Comparison of ENCODE assay signal across 16 mouse cellular contexts in genomic region chr5:102014235-102014634, GRCm38 (mm10). TPM values are rescaled to one million over a fixed set of nuclear protein-coding genes. Genes with fewer than 3 reads are reported as not detected.
DNase-seq lines count a peak whose midpoint lies in the region; ATAC-seq lines count a peak whose summit lies in the region.
"Had no signal": no experiment of that assay in that cellular context is flagged by ENCODE, and none has a peak within 500 bp of the region (broad histone marks: within the 10 kb centered on the region; RNA-seq: fewer than 3 reads in every experiment).

No protein-coding gene starts in this region.

- H3K9ac ChIP-seq in forebrain, embryonic 12.5 days, result no peak overlapping the region
- H3K9ac ChIP-seq in forebrain, embryonic 11.5 days (ENCODE audit: low read length), result no peak overlapping the region
- no peak overlapping the region for H3K9ac ChIP-seq in lung, embryonic 16.5 days (ENCODE audit: low read length)
- no peak overlapping the region for H3K9ac ChIP-seq in midbrain, embryonic 15.5 days
- H3K9ac ChIP-seq: limb, embryonic 13.5 days had no signal

- H3K4me1 ChIP-seq in forebrain, embryonic 12.5 days, result no peaks in the 10 kb centered on the region
- no peaks in the 10 kb centered on the region for H3K4me1 ChIP-seq in forebrain, embryonic 11.5 days (replicated peaks; ENCODE audit: control insufficient read depth, insufficient read depth, low read length)
- no peaks in the 10 kb centered on the region for H3K4me1 ChIP-seq in lung, embryonic 16.5 days (replicated peaks; ENCODE audit: control insufficient read depth, insufficient read depth, low read length)
- 0 out of 2 replicates have a peak, but pooled peaks cover 6% of the 10 kb centered on the region for H3K4me1 ChIP-seq in midbrain, embryonic 15.5 days
- H3K4me1 ChIP-seq: limb, embryonic 13.5 days had no signal

- WGBS in forebrain, embryonic 12.5 days, result 68% methylated on average over 8 of the region's 8 CpGs
- WGBS in forebrain, embryonic 11.5 days, result 78% methylated on average over 8 of the region's 8 CpGs
- 78% methylated on average over 8 of the region's 8 CpGs for WGBS in lung, embryonic 16.5 days
- 64% methylated on average over 8 of the region's 8 CpGs for WGBS in midbrain, embryonic 15.5 days

- H3K9me3 ChIP-seq in forebrain, embryonic 12.5 days, result no peaks in the 10 kb centered on the region
- no peaks in the 10 kb centered on the region for H3K9me3 ChIP-seq in forebrain, embryonic 11.5 days (ENCODE audit: control insufficient read depth, low read length)
- H3K9me3 ChIP-seq in lung, embryonic 16.5 days (ENCODE audit: control insufficient read depth, low read length), result no peaks in the 10 kb centered on the region
- no peaks in the 10 kb centered on the region for H3K9me3 ChIP-seq in midbrain, embryonic 15.5 days

- peak; percentile 53; the same call in 1 of the 2 replicates for ATAC-seq in forebrain, embryonic 12.5 days (ENCODE audit: low FRiP score)
- ATAC-seq in forebrain, embryonic 11.5 days (replicated peaks; ENCODE audit: low FRiP score), result no peak
- ATAC-seq in lung, embryonic 16.5 days (ENCODE audit: low read depth), result 0 out of 2 replicates have a peak, but pooled peaks have one; percentile 49
- peak; percentile 63 for ATAC-seq in midbrain, embryonic 15.5 days (replicated peaks)
- ATAC-seq: Patski had no signal

- no peak overlapping the region for H3K27ac ChIP-seq in forebrain, embryonic 12.5 days
- H3K27ac ChIP-seq in forebrain, embryonic 11.5 days (ENCODE audit: low read depth, low read length), result no peak overlapping the region
- H3K27ac ChIP-seq in lung, embryonic 16.5 days (ENCODE audit: low read length), result no peak overlapping the region
- H3K27ac ChIP-seq in midbrain, embryonic 15.5 days, result no peak overlapping the region
- H3K27ac ChIP-seq: limb, embryonic 13.5 days; stomach, postnatal 0 days had no signal

- H3K4me2 ChIP-seq in forebrain, embryonic 12.5 days, result no peak overlapping the region
- H3K4me2 ChIP-seq in forebrain, embryonic 11.5 days (ENCODE audit: low read depth, low read length, severe bottlenecking), result no peak overlapping the region
- no peak overlapping the region for H3K4me2 ChIP-seq in lung, embryonic 16.5 days (ENCODE audit: low read depth, low read length)
- H3K4me2 ChIP-seq in midbrain, embryonic 15.5 days, result no peak overlapping the region
- H3K4me2 ChIP-seq: limb, embryonic 13.5 days had no signal

- DNase-seq in forebrain, embryonic 11.5 days (ENCODE audit: low spot score), result no peak
- no peak for DNase-seq in lung, postnatal 25 days (ENCODE audit: low spot score)
- peak; percentile 32 for DNase-seq in brain, embryonic 18.5 days (ENCODE audit: low read depth, low spot score)
- DNase-seq in layer of hippocampus, adult 9-11 months, result no peak
- DNase-seq in layer of hippocampus, adult 18-20 months (ENCODE audit: low spot score in 2 of 2), result no peak
- DNase-seq: gastrocnemius, postnatal 36 days; heart, postnatal 14 days; kidney, postnatal 10 days; right cerebral cortex, postnatal 4 days had no signal

- H3K36me3 ChIP-seq in forebrain, embryonic 12.5 days (replicated peaks), result peaks cover 25% of the 10 kb centered on the region
- H3K36me3 ChIP-seq in forebrain, embryonic 11.5 days (ENCODE audit: control insufficient read depth, insufficient read depth, low read length), result no peaks in the 10 kb centered on the region
- H3K36me3 ChIP-seq in lung, embryonic 16.5 days (ENCODE audit: control insufficient read depth, insufficient read depth, low read length), result 0 out of 2 replicates have a peak, but pooled peaks cover 6% of the 10 kb centered on the region
- H3K36me3 ChIP-seq in midbrain, embryonic 15.5 days (replicated peaks), result no peaks in the 10 kb centered on the region

- no peaks in the 10 kb centered on the region for H3K27me3 ChIP-seq in forebrain, embryonic 12.5 days
- no peaks in the 10 kb centered on the region for H3K27me3 ChIP-seq in forebrain, embryonic 11.5 days (ENCODE audit: control insufficient read depth, insufficient read depth, low read length)
- no peaks in the 10 kb centered on the region for H3K27me3 ChIP-seq in lung, embryonic 16.5 days (ENCODE audit: control insufficient read depth, insufficient read depth, low read depth, low read length)
- H3K27me3 ChIP-seq in midbrain, embryonic 15.5 days (replicated peaks), result no peaks in the 10 kb centered on the region
- H3K27me3 ChIP-seq: limb, embryonic 13.5 days; Patski had no signal

- H3K4me3 ChIP-seq in forebrain, embryonic 12.5 days (replicated peaks), result no peak overlapping the region
- no peak overlapping the region for H3K4me3 ChIP-seq in forebrain, embryonic 11.5 days (ENCODE audit: low read depth, low read length)
- no peak overlapping the region for H3K4me3 ChIP-seq in lung, embryonic 16.5 days (ENCODE audit: low read length)
- H3K4me3 ChIP-seq in midbrain, embryonic 15.5 days, result no peak overlapping the region
- H3K4me3 ChIP-seq: erythroblast, embryonic 14.5 days; limb, embryonic 13.5 days had no signal

RNA-seq across cellular contexts. Expression of gene Wdfy3, which starts 55.5 kb away (rescaled TPM):
- 29.7 and 31.7 TPM in 2 replicates for polyA plus RNA-seq in forebrain, embryonic 12.5 days (2016; fragmentation: Nextera tagmentation; extraction: Ambion mirVana)
- 29.2 and 29.6 TPM in 2 replicates for polyA plus RNA-seq in forebrain, embryonic 11.5 days (2014; fragmentation: Nextera tagmentation; extraction: Ambion mirVana)
- polyA plus RNA-seq in lung, embryonic 16.5 days (2015; fragmentation: Nextera tagmentation; extraction: Ambion mirVana), result 12.6 and 13.1 TPM in 2 replicates
- 32.0 and 33.5 TPM in 2 replicates for polyA plus RNA-seq in midbrain, embryonic 15.5 days (2015; fragmentation: Nextera tagmentation; extraction: Ambion mirVana)
- 100 to 1,000 TPM; 118 to 120 TPM for total RNA-seq in layer of hippocampus, adult 18-20 months (2021)
